Mouse (Mus musculus): Measurements from ENCODE around the gene E2f6.

- TF ChIP-seq CTCF (IDR thresholded peaks at IDR 0.05; ENCODE audit: low read depth, low read length), result no peak
- TF ChIP-seq GATA1 (IDR thresholded peaks at IDR 0.05; ENCODE audit: borderline replicate concordance, low read length), result no peak
- no peak for TF ChIP-seq POLR2AphosphoS5 (IDR thresholded peaks at IDR 0.05; ENCODE audit: insufficient replicate concordance, low read depth, low read length)
Observed at GRCm38 (mm10) chr12:16850431-16851375, 39.9 kb downstream of the E2f6 start.

Data from G1E (cell line).